Mouse (Mus musculus): ENCODE data around the gene Ccdc69. TPM values are rescaled to one million over a fixed set of nuclear protein-coding genes. Genes with fewer than 3 reads are reported as not detected.

Gene Ccdc69
- total RNA-seq, 4 experiments from 2014 or later: 0.32 to 1.1 (median 0.75) TPM

GRCm38 (mm10) chr11:55013802-55014201 lies 64.1 kb downstream of the Ccdc69 start:
- no peak for DNase-seq (ENCODE audit: low spot score in 2 of 2)

- DNase-seq (ENCODE audit: low spot score in 2 of 2): no peak
Measured at GRCm38 (mm10) chr11:55012551-55013521, 65.1 kb downstream of the Ccdc69 start.

- DNase-seq (ENCODE audit: low spot score in 2 of 2): no peak
Measured at GRCm38 (mm10) chr11:55011440-55011839, 66.5 kb downstream of the Ccdc69 start.

- no peak for DNase-seq (ENCODE audit: low spot score in 2 of 2)
Measured at GRCm38 (mm10) chr11:55008230-55008629, 69.7 kb downstream of the Ccdc69 start.

GRCm38 (mm10) chr11:55005684-55006083 lies 72.2 kb downstream of the Ccdc69 start:
- DNase-seq (ENCODE audit: low spot score in 2 of 2): no peak

- no peak for DNase-seq (ENCODE audit: low spot score in 2 of 2)
Measured at GRCm38 (mm10) chr11:55004970-55005502, 72.9 kb downstream of the Ccdc69 start.

Other genes with a start within 250 kb of the Ccdc69 start
- gene Lyrm7, start 217.2 kb downstream of the Ccdc69 start, total RNA-seq (2022): 10 to 100 TPM; 28.0 to 34.3 (median 30.4) TPM
- 100 to 1,000 TPM; 219 to 289 (median 258) TPM for gene Hint1, start 211.7 kb downstream of the Ccdc69 start, total RNA-seq (2022)
- 1 to 10 TPM; 4.4 to 8.8 (median 5.1) TPM for gene Gpx3, start 175.7 kb downstream of the Ccdc69 start, total RNA-seq (2022)
- 10 to 100 TPM; 31.4 to 34.3 (median 33.9) TPM for gene Tnip1, start 115.2 kb downstream of the Ccdc69 start, total RNA-seq (2022)
- gene Anxa6, start 44.7 kb downstream of the Ccdc69 start, total RNA-seq (2022): 10 to 100 TPM; 85.6 to 95.3 (median 89.4) TPM
- gene Gm2a, start 20.0 kb upstream of the Ccdc69 start, total RNA-seq (2022): 10 to 100 TPM; 28.3 to 45.4 (median 36.9) TPM
- gene Slc36a3, start 73.6 kb upstream of the Ccdc69 start, total RNA-seq (2022): not detected
- gene Slc36a2, start 106.9 kb upstream of the Ccdc69 start, total RNA-seq (2022): under 1 TPM in 3 of 4 experiments, not detected in 1; 0.24 to 0.39 (median 0.29) TPM
- 10 to 100 TPM; 48.4 to 60.7 (median 57.1) TPM for gene Slc36a1, start 126.2 kb upstream of the Ccdc69 start, total RNA-seq (2022)

Data from layer of hippocampus, adult 8-10 months (tissue).